Mouse (Mus musculus): Measurements from ENCODE around the gene Map3k11.
A peak's percentile ranks its signal among the peaks of the same experiment; 100 is the strongest.

Gene Map3k11

DNA sequence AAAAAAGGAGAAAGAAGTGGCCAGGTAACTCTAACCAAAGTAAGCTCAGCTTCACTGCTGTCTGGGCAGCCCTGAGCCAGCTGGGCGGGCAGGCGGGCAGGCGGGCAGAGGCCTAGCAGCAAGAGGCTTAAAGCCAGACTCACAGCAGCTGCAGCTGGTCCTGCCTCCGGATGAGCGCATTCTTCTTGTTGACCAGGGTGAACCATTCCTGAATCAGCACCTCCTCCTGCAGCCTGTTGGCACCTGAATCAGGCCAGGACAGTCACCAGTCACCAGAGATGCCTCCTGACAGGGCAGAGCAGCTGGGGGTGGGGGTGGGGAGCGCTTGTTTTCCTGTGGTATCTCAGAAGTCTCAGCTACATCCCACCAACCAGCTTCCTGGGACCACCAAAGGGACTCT lies 21.5 kb downstream of the Map3k11 start:
- no peak for DNase-seq (ENCODE audit: low spot score in 2 of 2)

GRCm38 (mm10) chr19:5710581-5710980 lies 22.0 kb downstream of the Map3k11 start:
- no peak for DNase-seq (ENCODE audit: low spot score in 2 of 2)

GRCm38 (mm10) chr19:5711218-5711617 lies 22.7 kb downstream of the Map3k11 start:
- peak in 1 of 2 experiments; percentile 64 for DNase-seq (ENCODE audit: low spot score in 2 of 2)

DNA sequence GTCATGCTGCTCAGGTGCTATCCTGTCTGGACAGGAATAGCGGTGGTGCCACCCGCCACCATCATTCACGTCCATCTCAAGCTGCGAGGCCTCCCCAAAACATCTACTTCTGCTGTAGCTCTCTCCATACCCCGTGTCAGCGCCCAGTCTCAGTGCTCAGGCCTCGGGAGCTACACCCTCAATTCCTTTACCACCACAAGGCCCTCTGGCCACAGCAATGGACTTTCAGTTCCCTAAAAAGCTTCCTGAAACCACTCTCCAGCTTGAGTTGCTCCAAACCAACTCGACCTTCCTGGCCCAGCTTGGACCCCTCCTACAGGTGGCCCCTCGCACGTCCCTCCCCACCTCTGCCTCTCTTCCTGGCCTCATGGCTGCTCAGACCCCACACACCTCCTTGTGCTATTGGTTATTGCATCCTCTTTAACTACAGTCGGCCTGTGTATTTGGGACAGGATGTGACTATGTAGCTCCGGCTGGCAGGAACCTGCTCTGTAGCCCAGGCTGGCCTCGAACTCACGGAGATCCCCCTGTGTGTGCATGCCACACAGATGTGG lies 23.4 kb downstream of the Map3k11 start:
- no peak for DNase-seq (ENCODE audit: low spot score in 2 of 2)

- no peak for DNase-seq (ENCODE audit: low spot score in 2 of 2)
Observed at GRCm38 (mm10) chr19:5713255-5713654, 24.7 kb downstream of the Map3k11 start.

DNA sequence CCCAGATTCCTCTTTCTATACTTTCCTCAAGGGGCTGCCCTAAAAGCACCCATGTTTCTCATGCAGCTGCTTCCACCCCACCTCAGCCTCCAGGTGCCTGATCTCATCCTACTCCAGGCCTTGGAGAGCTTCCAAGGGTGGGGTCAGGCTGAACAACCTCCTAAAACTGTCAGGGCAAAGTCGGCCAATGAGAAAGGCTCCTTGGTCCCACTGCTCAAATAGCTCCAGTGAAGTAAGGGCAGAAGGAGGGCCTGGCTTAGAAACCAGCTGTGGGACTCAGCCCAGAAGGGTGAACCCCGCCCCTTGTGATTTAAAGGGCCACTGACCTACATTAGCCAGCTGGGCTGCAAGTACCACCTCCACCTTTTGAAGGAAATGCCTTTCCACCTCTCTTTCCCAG lies 25.2 kb downstream of the Map3k11 start:
- no peak for DNase-seq (ENCODE audit: low spot score in 2 of 2)

DNA sequence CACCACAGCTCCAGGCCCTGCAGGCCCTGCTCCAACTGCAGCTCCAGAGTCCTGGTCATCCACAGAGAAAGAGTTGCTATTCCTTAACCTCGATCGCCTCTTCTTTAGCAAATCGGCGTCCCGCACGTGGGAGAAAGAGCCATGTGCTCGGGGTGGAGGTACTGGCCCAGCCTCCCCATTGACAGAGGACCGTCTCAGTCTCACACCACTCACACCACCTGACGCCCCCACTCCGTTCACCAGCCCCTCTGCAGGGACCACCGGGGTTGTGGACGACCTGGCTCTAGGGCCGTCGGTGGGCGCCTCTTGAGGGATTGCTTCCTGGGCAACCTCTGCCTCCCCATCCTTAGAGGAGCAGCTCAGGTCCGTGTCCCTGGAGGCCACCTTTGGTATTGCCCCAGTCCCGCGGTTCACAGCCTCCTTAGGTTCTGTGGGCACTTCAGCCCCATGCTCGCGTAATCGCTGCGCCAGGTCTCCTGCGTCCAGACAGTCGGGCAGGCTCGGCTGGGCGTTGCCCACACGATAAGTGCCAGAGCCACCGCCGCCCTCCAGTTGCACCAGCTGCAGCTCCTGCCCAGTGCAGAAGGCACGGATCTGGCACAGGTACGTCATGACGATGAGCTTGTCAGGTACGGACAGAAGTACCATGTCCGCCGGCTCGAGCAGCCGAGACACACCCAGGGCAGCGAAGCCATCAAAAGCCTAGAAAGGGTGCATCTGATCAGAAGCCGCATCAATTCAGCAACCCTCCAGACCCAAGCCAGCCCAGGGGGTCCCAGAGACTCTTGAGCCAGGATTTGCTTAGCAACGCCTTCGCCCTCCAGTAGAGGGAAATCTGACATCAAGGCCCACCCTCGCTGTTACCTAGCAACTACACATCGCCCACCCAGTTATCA lies 27.5 kb downstream of the Map3k11 start:
- no peak for DNase-seq (ENCODE audit: low spot score in 2 of 2)

DNA sequence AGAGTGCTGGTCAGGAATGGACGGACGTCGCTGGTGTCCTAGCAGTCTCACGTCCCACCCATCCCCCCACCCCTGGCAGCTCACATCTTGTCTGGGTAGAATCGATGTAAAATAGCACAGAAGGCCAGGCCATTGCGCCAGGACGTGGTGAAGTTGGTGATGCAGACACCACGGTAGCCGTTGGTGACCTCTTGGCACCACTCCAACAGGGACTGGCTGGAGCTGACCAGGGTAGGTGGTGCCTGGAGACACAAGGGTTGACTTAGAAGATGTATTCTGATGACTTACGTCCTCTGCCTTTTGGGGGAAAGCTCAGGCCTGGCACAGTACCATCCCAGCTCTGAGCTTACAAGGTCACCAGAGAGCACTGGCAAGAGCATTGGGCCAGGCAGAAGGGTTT lies 28.4 kb downstream of the Map3k11 start:
- no peak for DNase-seq (ENCODE audit: low spot score in 2 of 2)

- no peak for DNase-seq (ENCODE audit: low spot score in 2 of 2)
Observed at GRCm38 (mm10) chr19:5721233-5721632, 32.7 kb downstream of the Map3k11 start.

DNA sequence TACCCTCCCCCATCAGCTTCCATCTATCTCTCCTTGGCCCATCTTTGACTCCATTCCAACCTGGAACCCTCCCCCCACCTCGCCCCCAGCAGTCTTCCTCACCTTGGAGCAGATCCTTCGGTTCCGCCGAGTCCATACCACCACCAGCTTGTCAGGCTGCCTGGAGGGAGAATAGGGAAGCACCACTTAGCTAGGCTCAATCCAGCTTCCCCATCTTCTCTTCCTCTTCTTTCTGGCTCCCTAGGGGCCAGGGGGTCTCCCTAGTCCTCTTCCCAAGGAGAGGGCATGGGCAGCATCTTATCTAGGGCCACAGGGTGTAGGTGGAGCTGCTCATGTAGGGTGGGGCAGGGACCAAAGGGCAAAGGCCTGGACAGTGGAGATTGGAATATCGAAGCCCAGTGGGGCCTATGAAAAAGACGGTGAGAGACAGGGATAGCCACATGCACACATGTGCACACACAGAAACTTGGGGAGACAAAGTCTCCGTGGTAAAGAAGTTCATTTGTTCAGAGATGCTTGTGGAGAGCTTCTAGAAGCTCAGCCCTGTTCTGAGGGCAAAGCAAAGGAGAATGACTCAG lies 34.4 kb downstream of the Map3k11 start:
- no peak for DNase-seq (ENCODE audit: low spot score in 2 of 2)

DNA sequence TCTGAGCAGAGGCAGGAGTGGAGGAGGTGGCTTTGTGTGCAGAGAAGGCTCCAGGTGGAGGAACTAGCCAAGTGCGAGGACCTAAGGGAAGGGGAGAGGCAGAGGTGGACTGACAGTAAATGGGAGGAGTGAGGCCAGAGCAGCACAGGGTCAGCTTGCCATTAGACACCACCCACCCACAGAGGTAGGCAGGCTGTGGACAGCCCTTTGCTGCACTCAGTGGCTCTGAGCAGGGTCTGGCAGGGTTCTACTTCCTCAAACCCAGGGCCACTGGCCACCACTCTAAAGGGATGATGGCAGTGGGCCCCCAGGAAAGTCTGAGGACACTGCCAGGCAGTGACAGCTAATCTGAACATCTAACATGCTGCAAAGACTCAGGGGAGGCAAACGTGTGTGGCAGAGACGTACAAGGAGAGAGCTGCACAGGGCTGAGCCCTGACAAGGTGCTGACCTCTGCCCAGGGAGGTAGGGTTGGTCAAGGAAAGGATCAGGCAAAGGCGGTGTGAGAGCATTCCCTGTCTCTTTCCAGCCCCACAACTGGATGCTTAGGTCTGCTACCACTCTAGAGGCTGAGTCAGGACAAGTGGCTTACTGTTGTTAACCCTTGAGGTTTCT lies 35.5 kb downstream of the Map3k11 start:
- DNase-seq (ENCODE audit: low spot score in 2 of 2): no peak

DNA sequence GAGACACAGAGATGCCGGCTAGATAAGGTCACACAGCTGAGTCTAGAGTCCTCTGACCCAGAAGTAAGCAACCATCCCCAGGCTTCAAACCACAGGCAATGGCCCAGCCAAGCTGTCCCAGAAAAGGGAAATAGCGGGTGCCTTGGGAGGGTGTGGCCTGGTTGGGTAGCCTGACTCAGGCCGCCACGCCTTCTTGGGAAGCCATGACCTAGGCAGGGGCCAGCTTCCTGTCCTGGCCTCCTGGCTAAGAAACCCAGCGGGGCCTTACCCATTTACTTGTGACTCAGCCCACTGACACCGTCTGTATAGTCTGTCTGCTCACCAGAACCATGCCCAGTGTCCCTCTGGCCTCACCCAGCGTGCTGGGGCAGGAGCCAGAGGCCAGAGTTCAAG lies 36.0 kb downstream of the Map3k11 start:
- DNase-seq (ENCODE audit: low spot score in 2 of 2): no peak

DNA sequence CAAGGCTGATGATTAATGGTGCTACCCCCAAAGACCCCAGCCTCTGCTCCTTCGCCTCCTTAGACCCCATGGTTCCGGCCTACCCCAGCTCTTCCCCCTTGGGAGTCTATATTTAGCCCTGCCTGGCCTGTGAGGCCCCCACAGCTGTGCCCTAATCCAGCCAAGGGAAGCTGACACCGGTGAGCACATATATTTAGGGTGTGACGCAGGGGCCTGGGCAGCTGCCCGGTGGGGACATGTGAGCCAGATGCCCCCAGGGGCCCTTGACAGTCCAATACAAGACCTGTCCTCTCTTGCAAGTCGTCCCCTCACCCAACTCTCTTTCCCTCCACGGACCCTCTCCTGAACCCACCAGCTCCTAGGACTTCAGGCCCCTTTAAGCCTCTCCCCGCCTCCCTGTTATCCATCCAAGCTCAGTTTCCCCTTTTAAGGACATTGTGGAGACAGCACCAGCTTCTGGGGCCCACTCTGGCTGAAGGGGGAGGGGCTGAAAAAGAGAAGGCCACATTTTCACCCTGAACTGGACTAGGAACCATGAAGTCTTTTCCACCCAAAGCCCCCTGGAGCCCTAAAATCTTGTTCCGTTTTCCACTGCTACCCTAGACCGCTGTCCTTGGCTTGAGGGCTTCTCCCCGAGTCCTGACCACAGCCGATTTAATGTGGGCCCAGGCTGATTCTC lies 36.6 kb downstream of the Map3k11 start:
- no peak for DNase-seq (ENCODE audit: low spot score in 2 of 2)

DNA sequence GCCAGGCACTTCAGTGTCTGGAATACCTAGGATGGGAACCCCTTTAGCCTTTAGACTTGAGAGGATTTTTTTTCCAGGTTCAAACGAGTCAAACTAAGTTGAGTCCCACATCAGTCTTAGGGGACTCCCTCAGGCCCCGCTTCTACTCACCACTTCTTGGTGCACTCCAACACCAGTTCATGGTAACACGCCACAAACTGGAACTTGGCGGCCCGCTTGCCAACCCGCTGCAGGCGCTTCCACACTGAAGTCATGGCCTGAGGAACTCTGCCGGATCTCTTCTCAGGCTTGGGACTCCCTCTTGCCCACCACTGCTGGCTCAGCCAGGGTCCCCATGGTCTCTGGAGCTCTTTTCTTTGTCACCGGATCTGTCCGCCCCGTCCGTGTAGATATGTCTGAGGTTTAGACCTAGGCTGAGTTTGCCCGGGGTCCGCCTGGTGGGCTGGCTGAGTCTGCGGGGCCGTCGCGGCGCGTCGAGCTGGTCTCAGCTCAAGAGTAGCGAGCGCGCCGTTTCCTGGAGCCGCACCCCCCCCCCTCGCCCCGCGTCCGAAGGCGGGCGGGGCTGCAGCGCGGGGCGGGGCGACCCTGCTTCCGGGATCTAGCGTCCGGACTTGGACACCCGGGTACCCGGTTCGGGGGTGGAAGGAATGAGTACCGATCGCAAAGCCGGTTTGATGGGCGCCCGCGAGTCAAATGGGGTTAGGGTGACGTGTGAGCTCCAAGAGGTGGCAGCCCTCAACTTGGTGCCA lies 37.4 kb downstream of the Map3k11 start, which contains the start of gene Ehbp1l1:
Gene Ehbp1l1, minus strand, starts transcription at position 551 of the 749 bp plus-strand sequence.
- no peak for DNase-seq (ENCODE audit: low spot score in 2 of 2)

DNA sequence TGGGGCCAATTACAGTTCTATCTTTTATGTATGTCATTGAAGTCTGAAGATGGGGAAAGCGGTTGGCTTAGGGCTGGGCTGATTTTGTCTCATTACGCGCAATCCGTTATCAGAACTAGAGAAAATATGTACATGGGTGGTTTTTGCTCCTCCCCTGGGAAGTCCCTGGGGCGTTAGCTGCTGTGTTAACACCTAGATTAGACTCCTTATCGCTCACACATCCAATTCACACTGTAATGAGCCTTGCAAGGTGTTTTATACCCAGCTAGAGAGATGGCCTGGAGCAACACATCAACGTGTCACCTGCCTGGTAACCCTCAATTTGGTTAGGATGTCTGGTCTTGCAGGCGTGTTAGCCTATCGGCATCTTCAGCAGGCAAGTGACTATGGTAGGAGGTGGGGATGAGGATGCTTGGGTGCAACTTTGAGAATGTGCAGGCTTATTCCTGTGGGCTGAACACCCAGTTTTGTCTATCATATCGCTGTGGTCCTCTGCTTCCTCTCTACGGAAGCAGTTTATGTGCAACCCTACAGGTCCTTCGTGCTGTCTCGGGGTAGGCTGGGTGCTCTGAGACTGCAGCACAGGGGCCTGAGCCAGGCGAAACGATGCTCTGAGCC lies 38.5 kb downstream of the Map3k11 start:
- DNase-seq (ENCODE audit: low spot score in 2 of 2): no peak

DNA sequence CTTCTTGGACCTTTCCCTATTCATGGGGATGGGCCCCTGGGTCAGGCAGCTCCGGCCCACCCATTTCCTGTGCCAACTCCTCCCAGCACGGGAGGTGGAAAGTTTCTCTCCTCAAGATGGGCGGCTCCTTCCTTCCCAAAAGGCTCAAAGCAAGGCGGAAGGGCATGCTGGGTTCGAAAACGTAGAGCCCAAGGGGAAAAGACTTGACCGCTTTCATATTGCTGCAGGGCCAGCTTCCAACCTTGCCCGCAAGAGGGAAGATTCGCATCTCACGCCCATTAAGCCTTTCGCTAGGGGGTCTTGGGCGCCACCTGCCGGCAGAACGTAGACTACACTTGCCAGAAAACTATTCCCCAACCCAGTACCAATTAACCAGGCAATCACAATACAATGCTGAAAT lies 39.2 kb downstream of the Map3k11 start:
- peak; percentile 61 to 62 for DNase-seq (ENCODE audit: low spot score in 2 of 2)

DNA sequence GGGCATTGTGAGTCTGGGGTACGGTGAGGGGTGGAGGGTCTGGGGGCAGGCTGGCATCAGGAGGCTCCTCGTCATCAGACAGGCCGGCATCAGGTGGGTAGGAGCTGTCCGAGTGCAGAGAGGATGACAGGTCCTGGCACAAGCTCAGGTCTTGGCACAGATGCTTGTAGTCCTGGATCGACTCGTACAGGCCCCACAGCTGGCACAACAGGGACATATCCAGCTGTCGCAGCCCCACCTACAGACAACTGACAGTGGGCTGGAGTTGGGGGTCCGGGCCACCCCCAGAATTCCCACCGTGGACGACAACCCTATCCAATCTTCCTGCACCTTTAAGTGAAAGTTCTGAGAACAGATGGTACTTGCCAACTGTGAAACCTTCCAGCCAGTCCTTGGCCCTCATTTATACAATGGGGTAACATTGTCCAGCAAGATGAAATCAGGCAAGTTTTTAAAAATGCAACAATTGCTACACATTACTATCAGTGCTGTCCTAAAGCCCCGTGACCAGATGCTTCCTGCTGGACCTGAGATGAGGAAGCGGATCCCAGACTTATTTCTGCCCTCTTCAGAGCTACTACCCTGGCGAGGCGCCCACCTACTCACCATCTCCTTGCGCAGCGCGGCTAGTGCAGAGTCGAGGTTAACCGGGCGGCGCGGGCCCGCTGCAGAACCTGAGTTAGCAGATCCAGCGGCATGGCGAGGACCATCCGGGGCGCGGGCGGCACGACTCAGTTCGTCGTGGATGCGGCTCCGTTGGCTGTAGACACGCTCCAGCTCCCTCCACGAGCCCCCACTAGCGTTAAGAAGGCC lies 40.3 kb downstream of the Map3k11 start:
- DNase-seq (ENCODE audit: low spot score in 2 of 2): peak; percentile 35 to 40

DNA sequence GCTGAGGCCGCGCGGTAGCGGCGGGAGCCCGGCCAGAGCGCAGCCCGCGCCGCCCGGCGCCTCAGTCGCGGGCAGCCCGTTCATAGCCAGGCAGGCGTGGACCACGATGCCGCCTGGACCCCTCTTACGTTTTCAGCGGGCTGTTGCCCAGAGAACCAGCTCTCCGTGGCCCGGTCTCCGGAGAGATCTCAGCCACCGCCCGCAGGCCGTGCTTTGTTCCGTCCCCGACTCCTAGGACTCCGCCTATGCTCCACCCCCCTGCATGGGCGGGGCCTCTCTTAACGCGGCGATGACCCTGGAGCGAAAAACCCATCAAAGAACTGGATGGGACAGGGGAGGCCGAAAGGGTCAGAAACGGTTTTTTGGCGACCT lies 40.9 kb downstream of the Map3k11 start, which contains the start of gene Fam89b:
Gene Fam89b, minus strand, starts transcription at position 210 of the 372 bp plus-strand sequence.
- DNase-seq (ENCODE audit: low spot score in 2 of 2): peak; percentile 68 to 76

DNA sequence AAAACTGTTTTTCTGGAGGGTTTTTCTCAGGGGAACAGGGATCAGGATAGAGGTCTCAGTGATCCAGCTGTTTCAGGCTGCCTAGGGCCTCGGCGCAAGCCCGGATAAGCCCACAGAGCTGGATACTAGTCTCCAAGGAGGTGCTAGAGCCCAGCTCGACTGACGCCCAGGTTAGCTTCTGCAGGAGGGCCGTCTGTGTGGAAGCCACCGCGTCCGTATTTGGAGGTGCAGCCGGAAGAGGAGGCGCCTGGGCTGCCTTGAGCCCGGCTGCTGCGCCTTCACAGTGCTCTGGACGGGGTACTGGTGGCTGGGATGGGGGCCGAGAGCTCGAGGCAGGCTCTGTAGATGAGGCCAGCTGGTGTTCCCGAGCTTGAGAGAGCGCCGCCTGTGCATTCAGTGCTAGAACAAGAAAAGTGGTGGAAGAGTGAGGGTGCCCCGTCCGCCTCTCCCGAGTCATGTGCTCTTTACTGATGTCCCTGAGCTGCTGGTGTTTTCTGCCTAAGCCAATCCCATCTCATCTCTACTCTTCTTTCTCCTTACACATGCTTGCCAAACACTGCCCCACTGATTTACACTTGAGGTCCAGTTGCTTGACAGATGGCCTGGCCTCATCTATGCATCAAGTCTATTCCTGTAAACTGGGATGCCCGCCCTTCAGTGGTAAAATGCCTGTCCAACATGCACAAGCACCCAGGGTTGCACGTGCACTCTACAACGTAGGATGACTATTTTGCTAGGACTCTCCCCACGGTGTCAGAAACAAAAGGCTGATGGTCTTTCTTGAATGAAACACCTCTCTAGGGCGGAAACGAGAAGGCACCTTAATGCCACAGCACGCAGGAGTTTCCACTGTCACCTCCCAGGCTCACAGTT lies 42.0 kb downstream of the Map3k11 start:
- DNase-seq (ENCODE audit: low spot score in 2 of 2): no peak
